Mouse (Mus musculus) midbrain, embryonic 10.5 days (tissue): ENCODE data around the gene Fam155a. TPM values are rescaled to one million over a fixed set of nuclear protein-coding genes. Genes with fewer than 3 reads are reported as not detected.

ENCODE experiments used
- DNase-seq: peaks from one replicate; pipeline ENCODE4 v3.0.0-alpha.2; 2017; ENCODE audit warnings: low spot score
- H3K27ac ChIP-seq: fragments of 300-500 bp; sonication (generic); replicated peaks from 2 replicates; pipeline ENCODE4 v1.5.1; 2016; ENCODE audit warnings: mild to moderate bottlenecking
- H3K27me3 ChIP-seq: fragments of 300-500 bp; sonication (generic); 2 replicates; pipeline ENCODE4 v1.6.1; 2016; ENCODE audit warnings: low read depth, mild to moderate bottlenecking; ENCODE audit not compliant: poor library complexity, severe bottlenecking
- H3K36me3 ChIP-seq: fragments of 300-500 bp; sonication (generic); 2 replicates; pipeline ENCODE4 v1.6.1; 2016; ENCODE audit warnings: mild to moderate bottlenecking, moderate library complexity
- H3K4me1 ChIP-seq: fragments of 300-500 bp; sonication (generic); 2 replicates; pipeline ENCODE4 v1.6.1; 2016
- H3K4me3 ChIP-seq: fragments of 300-500 bp; sonication (generic); 2 replicates; pipeline ENCODE4 v1.5.1; 2016; ENCODE audit warnings: mild to moderate bottlenecking, moderate library complexity
- H3K9me3 ChIP-seq: fragments of 300-500 bp; sonication (generic); replicated peaks from 2 replicates; pipeline ENCODE4 v1.6.1; 2016; ENCODE audit warnings: mild to moderate bottlenecking
- WGBS: fragments of 180-500 bp; shearing (Covaris S2); methylation state at CpG from one replicate; pipeline ENCODE4 v1.1.7; 2016; 5-methylcytosine and 5-hydroxymethylcytosine counted together
- polyA plus RNA-seq: library from polyadenylated mRNA; unstranded; fragments of >200 nt; fragmentation: Nextera tagmentation; extraction: Ambion mirVana; gene quantifications from 2 replicates; pipeline ENCODE4 v1.2.1, GENCODE M21; 2016

The Fam155a gene
- polyA plus RNA-seq, 1 experiment from 2014 or later, result 1.8 TPM

- 91% methylated on average over 31 of the region's 31 CpGs for WGBS
- 0 out of 2 replicates have a peak overlapping the region, but pooled peaks have one; percentile 0 for H3K27ac ChIP-seq
- H3K36me3 ChIP-seq, result no peaks in the 10 kb centered on the region
- DNase-seq, result no peak
- no peaks in the 10 kb centered on the region for H3K9me3 ChIP-seq
- no peak overlapping the region for H3K4me3 ChIP-seq
- peaks cover 10% of the 10 kb centered on the region; the same call in 1 of the 2 replicates for H3K4me1 ChIP-seq
- no peaks in the 10 kb centered on the region for H3K27me3 ChIP-seq
These were observed 563.4 kb downstream of the Fam155a start for GRCm38 (mm10) chr8:9207505-9208051.

DNA sequence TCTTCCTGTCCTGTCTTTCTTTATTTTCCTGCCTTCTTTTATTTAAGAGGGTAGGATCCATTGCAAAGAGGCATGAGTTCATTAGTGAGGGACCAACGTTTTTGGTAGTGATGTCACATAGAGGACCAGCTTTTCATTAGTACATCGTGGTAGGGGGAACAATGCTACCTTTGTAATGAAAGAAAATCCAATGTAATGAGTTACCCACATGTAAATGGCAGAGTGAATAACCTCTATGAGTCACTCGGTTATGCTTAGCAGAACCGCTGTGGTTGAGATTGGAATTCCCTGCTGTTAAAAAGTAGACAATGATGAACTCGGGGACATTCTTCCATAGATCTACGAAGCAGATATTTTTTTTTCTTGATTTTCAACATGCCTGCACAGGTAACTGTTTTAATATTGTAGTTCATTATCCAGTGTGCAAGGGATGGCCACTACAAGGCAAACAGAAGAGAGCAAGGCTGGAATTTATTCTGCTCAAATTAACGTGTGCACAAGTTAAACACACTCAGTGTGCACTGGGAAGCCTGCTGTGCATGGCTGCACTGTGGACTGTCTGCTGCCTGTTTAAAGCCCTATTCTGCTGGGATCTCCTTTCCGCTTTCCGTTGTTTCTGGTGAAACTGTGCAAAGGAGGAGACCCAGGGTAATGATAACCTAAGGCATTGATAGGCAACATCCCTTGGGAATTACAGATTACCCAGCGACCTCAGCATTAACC is 566.5 kb downstream of the Fam155a start:
- H3K9me3 ChIP-seq, result no peaks in the 10 kb centered on the region
- no peak overlapping the region for H3K4me3 ChIP-seq
- no peaks in the 10 kb centered on the region for H3K36me3 ChIP-seq
- peaks cover 10% of the 10 kb centered on the region; the same call in 1 of the 2 replicates for H3K4me1 ChIP-seq
- H3K27me3 ChIP-seq, result no peaks in the 10 kb centered on the region
- no peak overlapping the region for H3K27ac ChIP-seq
- WGBS, result 72% methylated on average over 10 of the region's 10 CpGs
- DNase-seq, result no peak

- WGBS, result 92% methylated on average over 3 of the region's 3 CpGs
- Histone ChIP-seq H3K27ac (no peak overlapping the region), H3K4me3 (no peak overlapping the region), H3K27me3 (no peaks in the 10 kb centered on the region), H3K4me1 (peaks cover 10% of the 10 kb centered on the region; the same call in 1 of the 2 replicates), H3K9me3 (no peaks in the 10 kb centered on the region), H3K36me3 (no peaks in the 10 kb centered on the region)
- no peak for DNase-seq
These were observed 570.9 kb downstream of the Fam155a start for GRCm38 (mm10) chr8:9200099-9200498.

DNA sequence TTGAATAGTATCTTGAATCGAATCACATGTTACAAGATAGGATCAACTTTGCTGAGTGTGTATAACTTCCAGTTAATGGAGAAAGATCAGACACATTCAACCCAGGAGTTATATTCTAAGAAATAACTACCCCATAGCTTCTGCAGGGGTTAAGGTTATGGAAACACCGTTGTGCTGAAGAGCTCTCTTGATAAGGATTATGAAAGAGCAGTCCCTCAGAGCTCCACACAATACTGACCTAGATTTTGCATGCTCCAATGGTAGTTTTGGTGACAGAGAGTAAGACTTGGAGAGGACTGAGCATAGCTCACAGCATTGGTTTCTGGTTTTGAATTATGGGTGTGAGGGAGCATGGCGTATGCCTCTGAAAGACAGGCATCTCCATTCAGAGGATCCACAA is 579.3 kb downstream of the Fam155a start:
- WGBS, result 84% methylated on average over 3 of the region's 3 CpGs
- Histone ChIP-seq H3K9me3 (no peaks in the 10 kb centered on the region), H3K27me3 (no peaks in the 10 kb centered on the region), H3K4me3 (no peak overlapping the region), H3K36me3 (no peaks in the 10 kb centered on the region), H3K27ac (no peak overlapping the region), H3K4me1 (no peaks in the 10 kb centered on the region)
- DNase-seq, result no peak

DNA sequence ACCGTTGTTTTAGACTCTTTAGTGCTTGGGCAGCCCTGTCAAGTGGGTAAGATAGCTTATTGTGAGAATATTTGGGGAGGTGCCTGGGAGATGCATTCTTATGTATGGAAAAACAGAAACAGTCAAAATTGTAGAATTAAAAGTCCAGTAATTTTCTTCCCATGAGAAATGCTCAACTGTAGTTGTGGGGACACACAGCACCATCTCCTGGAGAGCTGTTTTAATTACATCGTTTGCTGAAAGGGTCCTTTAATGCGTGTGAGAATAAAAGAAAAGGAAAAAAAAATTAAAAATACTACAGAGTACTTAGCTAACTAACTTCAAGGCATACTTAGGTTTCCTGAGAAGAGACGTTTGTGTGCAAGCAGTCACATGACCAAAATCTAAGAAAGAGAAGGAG is 582.3 kb downstream of the Fam155a start:
- no peaks in the 10 kb centered on the region for H3K27me3 ChIP-seq
- H3K4me3 ChIP-seq, result no peak overlapping the region
- DNase-seq, result no peak
- no peaks in the 10 kb centered on the region for H3K9me3 ChIP-seq
- 57% methylated on average over 4 of the region's 4 CpGs for WGBS
- no peak overlapping the region for H3K27ac ChIP-seq
- H3K4me1 ChIP-seq, result no peaks in the 10 kb centered on the region
- no peaks in the 10 kb centered on the region for H3K36me3 ChIP-seq

- Histone ChIP-seq H3K4me1 (no peaks in the 10 kb centered on the region), H3K27ac (no peak overlapping the region), H3K36me3 (no peaks in the 10 kb centered on the region), H3K9me3 (no peaks in the 10 kb centered on the region), H3K4me3 (no peak overlapping the region), H3K27me3 (no peaks in the 10 kb centered on the region)
- WGBS, result 57% methylated on average over 2 of the region's 2 CpGs
- DNase-seq, result no peak
These were observed 585.8 kb downstream of the Fam155a start for GRCm38 (mm10) chr8:9185200-9185599.

- no peaks in the 10 kb centered on the region for H3K36me3 ChIP-seq
- peaks cover 9% of the 10 kb centered on the region; the same call in 1 of the 2 replicates for H3K27me3 ChIP-seq
- no peaks in the 10 kb centered on the region for H3K9me3 ChIP-seq
- DNase-seq, result no peak
- no peak overlapping the region for H3K4me3 ChIP-seq
- H3K27ac ChIP-seq, result no peak overlapping the region
- no peaks in the 10 kb centered on the region for H3K4me1 ChIP-seq
- 89% methylated on average over 7 of the region's 7 CpGs for WGBS
These were observed 588.5 kb downstream of the Fam155a start for GRCm38 (mm10) chr8:9182461-9182860.

DNA sequence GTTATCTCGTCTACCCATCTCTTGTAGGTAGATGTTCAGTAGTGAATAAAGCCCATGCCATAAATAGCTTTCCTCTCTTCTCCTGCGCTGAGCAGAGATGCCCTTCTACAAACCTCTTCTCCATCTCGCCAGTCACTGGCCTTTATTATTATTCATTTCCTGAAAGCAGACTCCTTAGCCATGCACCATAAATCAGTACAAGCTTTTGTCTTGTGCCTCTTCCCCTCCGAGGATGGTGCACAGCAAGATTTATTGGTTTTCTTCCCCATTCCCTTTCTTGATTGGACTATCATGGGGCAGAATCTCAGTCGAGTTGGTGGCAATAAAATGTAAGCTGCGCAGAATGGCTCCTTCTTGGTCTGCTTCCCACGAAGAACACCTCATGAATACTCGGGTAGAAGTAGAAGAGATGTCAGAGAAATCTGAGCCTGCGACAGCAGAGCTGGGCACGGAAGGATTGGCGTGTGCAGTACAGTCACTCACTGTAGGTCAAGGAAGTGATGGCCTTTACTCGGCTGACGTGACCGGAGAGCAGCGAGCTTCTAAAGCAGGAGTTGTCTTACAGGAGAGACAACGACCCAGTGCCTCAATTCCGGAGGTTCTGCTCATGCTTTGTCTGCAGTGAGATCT is 590.2 kb downstream of the Fam155a start:
- H3K27me3 ChIP-seq, result peaks cover 21% of the 10 kb centered on the region
- H3K27ac ChIP-seq, result no peak overlapping the region
- H3K4me3 ChIP-seq, result no peak overlapping the region
- 89% methylated on average over 17 of the region's 17 CpGs for WGBS
- no peaks in the 10 kb centered on the region for H3K4me1 ChIP-seq
- DNase-seq, result no peak
- no peaks in the 10 kb centered on the region for H3K36me3 ChIP-seq
- no peaks in the 10 kb centered on the region for H3K9me3 ChIP-seq

- DNase-seq, result no peak
- no peak overlapping the region for H3K27ac ChIP-seq
- no peaks in the 10 kb centered on the region for H3K4me1 ChIP-seq
- no peak overlapping the region for H3K4me3 ChIP-seq
- WGBS, result 62% methylated on average over 7 of the region's 7 CpGs
- no peaks in the 10 kb centered on the region for H3K36me3 ChIP-seq
- no peaks in the 10 kb centered on the region for H3K9me3 ChIP-seq
- peaks cover 39% of the 10 kb centered on the region for H3K27me3 ChIP-seq
These were observed 594.0 kb downstream of the Fam155a start for GRCm38 (mm10) chr8:9176974-9177373.

DNA sequence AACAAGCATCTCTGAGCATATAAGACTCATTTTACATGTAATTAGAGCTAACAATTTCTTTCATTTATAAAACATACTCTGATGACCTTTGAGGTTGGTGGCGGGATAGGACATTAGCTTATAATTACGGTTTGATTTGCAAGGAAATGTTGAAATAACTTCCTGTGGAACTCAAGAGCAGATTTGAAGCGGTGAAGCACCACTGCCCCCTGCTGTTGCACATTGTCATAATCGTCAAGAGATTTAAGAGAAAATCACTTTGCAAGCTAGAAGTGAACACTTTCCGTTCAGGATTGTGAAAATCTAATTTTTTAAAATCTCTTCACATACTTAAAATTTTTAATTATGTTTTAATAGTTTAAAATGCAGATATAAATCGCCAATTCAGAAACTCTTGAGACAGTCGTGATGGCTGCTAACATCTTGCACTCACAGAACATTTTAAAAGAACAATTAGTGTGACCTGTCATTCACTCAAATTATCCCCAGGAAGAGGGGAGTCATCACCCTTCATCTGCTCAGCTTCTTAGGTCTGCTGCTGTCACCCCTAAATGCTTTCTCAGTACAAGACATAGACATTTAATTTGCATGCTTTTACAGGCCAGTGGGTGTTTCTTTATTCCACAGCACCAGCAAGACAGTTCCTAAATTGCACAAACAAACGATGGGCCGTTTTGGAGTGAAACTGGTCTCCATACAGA is 595.9 kb downstream of the Fam155a start:
- H3K36me3 ChIP-seq, result no peaks in the 10 kb centered on the region
- no peaks in the 10 kb centered on the region for H3K9me3 ChIP-seq
- peak; percentile 54 for DNase-seq
- no peaks in the 10 kb centered on the region for H3K4me1 ChIP-seq
- H3K4me3 ChIP-seq, result no peak overlapping the region
- peaks cover 39% of the 10 kb centered on the region for H3K27me3 ChIP-seq
- 48% methylated on average over 9 of the region's 9 CpGs for WGBS
- no peak overlapping the region for H3K27ac ChIP-seq

DNA sequence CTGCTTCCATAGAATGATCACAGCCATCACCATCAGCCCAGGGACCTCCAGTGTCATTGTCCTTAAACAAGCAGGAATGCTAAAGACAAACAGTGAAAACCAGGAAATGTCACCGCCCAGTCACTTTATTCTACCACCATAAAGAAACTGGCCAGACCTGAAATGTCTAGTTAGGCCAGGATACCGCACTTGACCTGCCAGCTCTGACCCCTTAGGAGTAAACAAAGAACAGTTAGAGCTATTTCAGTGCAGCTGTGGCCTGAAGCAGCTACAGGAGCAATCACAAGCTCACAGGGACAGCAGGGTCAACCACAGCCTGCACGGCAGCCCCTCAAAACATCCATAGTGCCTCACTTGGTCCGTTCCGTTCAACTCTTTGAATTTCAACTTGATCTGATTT is 599.1 kb downstream of the Fam155a start:
- Histone ChIP-seq H3K27me3 (peaks cover 26% of the 10 kb centered on the region), H3K27ac (no peak overlapping the region), H3K9me3 (no peaks in the 10 kb centered on the region), H3K4me3 (no peak overlapping the region), H3K4me1 (no peaks in the 10 kb centered on the region; the same call in 1 of the 2 replicates), H3K36me3 (no peaks in the 10 kb centered on the region)
- DNase-seq, result no peak
- 78% methylated on average over 5 of the region's 5 CpGs for WGBS

DNA sequence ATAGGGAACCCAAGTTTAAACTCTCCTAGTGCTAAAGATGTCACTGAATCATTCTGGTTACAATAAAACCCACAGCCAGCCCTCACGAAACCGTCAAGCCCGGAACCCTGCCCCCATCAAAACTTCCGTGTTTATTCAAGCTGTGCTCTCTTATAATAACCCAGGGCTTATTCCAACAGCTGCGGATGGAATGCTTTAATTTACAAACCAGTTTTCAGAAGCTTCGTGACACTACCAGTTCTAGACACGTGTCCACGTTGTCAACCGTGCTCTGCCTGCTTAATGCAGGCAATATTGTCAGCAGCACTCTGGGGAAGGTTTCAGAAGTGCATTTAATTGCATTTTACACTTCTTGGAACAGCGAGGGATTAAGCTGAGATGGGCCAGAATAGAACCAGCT is 603.0 kb downstream of the Fam155a start:
- no peaks in the 10 kb centered on the region; the same call in 1 of the 2 replicates for H3K4me1 ChIP-seq

More for the DNA sequence above, 603.0 kb downstream of the Fam155a start:
- Histone ChIP-seq H3K27me3 (no peaks in the 10 kb centered on the region), H3K9me3 (no peaks in the 10 kb centered on the region), H3K4me3 (no peak overlapping the region), H3K36me3 (no peaks in the 10 kb centered on the region), H3K27ac (no peak overlapping the region)
- DNase-seq, result no peak
- WGBS, result 86% methylated on average over 10 of the region's 10 CpGs
